Mouse (Mus musculus): ENCODE results near the gene 9530077C05Rik.

The 9530077C05Rik gene

DNA sequence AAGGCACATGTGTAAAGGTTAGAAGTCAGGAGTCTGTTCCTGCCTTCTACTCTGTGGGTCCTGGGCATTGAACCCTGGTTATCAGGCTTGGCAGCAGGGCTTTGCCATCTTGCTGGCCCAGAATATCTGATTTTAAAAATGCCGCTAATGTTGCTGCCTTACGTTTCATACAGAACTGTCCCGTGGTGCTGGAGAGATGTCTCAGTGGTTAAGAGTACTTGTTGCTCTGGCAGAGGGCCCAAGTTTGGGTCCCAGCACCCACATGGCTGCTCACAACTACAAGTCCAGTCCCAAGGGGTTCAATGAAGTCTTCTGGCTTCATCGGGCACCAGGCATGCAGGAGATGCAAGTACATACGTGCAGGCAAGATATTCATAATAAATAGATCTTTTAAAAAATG lies 54.9 kb downstream of the 9530077C05Rik start:
- DNase-seq = no peak

DNA sequence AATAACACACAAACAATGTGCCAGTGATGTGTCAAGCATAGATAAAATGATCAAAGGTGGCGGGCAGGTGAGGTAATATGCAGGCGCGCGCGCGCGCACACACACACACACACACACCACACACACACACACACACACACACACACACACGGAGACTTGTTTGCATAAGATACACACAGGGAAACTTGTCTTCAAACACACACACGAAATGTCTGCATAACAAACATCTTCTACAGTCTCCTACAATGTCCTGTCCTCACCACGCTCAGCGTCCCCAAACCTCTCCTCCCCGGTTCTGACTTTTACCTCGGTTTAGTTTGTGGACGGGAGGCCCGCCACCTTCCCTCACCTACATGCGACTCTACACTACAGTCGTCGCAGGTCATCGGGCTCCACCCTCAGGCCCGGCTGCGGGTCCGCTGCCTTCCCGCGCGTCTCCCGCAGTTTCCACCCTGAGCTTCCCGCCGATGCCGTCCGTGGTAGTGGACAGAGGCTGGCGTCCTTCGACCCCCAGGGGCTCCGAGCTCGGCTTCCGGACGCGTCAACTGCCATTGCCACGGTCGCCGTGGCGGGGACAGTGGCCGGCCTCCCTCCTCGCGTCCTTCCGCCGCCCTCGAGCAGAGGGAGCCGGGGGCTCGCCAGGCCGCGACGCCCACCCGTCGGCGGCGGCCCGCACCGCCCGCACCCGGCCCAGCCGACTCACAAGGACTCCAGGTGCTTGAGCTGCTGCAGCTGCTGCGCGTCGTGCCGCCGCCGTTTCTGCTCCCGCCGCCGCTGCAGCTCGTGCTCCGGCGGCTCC lies 56.3 kb downstream of the 9530077C05Rik start:
- DNase-seq = peak; percentile 50

DNA sequence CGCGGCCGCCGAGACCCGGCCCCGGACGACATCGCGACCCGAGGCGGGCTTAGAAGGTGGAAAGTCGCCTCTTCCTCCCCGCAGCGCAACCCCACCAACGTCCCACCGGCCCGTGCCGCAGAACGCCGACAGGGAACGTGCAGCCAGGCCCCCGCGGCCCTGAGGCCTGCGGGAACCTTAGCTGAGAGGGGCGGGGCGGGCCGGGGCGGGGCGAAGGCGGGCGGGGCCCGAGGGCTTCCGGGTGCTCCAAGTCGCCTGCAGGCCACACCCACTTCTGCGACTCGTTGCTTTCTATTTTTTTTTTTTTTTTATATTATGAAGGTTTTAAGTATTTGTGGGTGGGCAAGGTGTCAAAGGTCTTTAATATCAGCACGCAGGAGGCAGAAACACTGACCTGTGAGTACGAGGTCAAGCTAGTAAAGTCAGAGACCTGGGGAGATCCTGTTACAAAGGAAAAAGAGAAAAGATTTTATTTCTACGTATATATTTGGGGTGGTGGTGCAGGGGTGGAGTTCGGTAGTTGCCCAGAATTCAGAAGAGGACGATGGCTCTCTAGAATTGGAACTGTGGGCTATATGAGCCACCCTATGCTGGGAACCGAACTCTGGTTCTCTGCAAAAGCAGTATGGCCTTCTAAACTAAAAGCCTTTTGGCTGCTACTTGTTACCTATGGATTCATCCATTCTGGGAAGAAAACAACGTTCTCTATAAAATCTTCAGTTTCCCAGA lies 57.0 kb downstream of the 9530077C05Rik start:
- DNase-seq = no peak

DNA sequence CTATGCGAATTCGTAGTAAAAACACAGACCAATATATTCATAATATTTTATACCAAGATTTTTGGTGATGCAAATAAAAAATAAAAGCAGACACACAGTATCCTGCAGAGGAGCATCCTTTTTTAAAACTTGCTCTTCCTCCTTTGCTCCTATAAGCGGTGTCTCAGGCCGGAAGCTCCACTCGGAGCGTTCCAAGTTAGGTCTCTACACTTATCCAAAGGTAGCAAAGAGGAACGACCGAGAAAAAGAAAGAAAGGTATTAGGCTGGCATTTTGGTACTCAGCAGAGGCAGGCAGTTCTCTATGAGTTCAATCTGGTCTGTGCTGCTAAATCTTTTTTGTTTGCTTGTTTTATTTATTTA lies 57.6 kb downstream of the 9530077C05Rik start:
- DNase-seq = no peak

DNA sequence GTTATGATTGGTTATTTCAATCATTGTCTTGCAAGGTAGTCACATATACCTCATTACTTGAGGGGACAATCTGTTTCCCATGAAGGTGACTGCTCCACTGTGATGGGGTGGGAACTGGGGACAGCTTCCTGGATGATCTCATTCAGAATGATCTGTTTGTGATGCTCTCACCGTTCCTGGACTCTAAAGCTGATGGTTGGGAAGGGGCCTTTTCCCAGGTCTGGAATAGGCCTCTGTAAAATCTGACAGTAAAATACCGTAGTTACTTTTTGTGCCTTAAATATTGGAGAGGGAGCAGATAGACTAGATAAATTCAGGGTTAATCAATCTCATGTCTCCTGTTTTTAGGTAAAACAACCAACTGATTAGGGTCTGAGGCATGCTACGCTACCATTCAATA lies 58.3 kb downstream of the 9530077C05Rik start, which contains the start of gene Rp9:
Gene Rp9, minus strand, starts transcription at position 101 of the 400 bp plus-strand sequence.
- DNase-seq = no peak

DNA sequence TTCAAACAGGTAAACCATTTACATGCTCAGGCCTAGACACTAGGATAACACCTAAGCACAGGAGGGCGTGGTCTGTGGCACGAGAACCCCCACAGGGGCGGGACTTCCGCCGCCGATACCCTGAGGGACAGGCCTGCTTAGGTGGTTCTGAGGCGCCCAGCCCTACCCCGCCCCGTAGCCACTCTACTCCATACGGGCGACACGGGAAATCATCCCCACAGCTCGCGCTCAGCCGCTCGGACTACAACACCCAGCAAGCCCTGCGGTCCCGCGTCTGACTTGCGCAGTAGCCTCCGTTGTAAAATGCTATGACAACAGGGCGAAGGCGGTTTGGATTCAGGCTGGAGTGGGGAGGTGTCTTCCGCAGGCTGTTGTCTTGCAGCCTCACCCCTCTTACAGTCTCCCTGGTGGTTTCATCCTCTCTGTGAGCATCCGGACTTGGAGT lies 64.1 kb downstream of the 9530077C05Rik start, which contains the start of gene Bbs9:
Gene Bbs9, plus strand, starts transcription at position 292 of the 445 bp plus-strand sequence.
- DNase-seq = peak; percentile 93

DNA sequence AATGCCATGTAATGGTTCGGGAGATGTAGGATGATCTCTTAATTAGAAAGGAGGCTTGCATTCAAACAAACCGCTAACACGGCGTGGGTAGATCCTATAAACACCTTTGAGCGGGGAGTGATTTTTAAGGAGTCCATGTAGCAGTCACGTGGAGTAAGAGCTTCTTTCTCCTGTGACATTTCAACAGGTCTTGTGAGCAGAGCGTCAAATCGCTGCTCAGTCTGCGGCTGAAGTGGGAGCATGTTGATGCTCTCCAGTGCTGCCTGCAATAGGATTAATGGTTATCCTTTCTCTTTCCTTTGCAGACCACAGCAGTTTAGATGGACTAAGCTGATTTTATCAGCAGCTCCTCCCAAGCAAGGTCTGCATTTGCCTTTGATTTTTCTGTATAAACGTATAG lies 65.0 kb downstream of the 9530077C05Rik start:
- DNase-seq = no peak

DNA sequence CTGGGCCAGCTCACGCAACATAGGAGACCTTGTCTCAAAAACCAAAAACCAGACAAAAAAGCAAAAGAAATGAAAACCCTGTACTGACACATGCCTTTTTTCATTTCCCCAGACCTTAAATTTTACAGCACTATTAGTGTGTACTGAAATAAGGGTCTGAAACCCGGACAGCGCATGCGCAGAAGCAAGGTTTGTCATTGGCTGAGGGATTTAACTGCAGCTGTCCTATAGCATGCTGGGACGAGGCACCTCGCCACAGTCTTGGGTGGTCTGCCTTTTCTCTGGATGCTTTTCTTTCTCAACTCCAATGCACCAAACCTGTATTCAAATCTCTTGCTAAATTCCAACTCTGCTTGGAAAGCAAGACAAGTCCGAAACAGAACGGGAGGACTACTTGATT lies 67.6 kb downstream of the 9530077C05Rik start:
- DNase-seq = no peak

DNA sequence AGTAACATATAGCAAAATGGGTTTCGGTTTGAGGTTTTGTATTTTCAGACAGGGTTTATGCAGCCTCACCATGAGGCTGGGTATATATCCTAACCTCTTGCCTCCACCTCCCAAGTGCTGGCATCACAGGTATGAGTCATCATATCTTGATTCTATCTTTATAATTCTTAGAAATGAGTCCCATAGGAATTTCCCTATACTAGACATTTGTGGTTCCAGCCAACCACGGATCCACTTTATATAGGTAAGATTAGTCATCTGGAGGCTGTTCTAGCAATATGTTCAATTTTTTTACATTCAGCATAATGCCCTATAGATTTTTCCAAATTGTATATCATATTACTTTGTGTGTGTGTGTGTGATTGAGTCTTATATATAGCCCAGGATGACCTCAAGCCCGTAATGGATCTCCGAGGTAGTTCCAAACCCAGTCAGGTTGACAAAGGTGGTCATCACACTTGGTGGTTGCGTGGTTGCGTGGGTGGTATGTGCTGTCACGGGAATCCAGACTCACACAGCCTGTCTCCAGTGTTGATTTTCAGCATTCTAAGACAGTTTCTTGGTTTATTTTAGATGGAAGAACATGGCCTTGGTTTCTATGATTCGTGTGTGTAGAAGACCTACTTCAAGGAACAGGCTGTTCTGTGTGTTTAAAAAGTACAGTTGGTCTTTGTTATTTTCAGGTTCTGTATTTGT lies 72.7 kb downstream of the 9530077C05Rik start:
- no peak for DNase-seq

DNA sequence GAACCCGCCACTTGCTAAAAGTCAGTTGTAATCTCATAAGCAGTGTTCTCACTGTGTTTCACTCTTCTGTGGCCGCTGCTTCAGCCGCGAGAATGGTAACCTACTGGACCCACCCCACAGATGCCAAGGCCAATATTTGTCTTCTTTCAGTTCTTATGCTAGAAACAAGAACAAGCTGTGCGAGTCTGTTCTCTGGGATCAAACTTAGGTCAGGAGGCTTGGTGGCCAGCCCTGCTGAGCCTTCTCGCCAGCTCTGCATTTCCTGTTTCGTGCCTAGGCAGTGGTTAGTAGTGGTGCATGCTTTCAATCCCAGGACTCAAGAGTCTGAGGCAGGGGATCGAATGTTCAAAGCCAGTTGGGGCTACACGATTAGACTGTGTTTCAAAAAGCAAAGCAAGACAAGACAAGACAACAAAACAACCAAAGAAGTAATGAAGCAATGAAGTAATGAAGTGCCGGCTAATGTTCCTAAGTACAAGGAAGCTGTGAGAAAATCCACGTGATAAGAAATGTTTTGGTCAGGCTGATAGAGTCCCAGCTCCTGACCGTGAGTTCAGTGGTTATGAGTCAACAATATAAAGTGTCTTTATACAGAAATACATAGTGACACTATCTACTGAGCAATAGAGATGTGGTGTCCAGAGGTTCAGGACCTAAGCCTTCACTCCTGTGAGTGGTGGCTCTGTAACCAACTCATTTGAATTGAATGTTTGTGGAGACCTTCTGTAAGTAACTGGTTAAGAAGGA lies 73.4 kb downstream of the 9530077C05Rik start:
- DNase-seq = no peak

DNA sequence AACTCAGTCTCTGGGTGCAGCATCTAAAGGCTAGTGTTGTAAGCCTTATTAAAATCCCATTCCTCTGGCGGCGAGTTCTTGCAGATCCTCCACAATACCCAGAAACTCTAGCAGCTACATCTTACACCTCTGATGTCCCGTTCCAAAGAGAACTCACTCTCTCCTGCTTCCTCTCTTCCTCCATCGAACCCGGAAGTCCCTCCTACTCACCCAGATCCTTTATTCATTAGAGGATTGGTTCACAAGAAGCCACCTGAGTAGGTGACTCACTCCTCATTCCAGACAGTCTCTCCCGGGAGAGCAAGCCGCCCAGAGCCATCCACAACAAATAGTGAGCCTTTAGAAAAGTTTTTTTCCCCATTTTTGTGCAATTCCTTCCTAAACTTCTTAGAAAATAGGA lies 74.9 kb downstream of the 9530077C05Rik start:
- DNase-seq = no peak

DNA sequence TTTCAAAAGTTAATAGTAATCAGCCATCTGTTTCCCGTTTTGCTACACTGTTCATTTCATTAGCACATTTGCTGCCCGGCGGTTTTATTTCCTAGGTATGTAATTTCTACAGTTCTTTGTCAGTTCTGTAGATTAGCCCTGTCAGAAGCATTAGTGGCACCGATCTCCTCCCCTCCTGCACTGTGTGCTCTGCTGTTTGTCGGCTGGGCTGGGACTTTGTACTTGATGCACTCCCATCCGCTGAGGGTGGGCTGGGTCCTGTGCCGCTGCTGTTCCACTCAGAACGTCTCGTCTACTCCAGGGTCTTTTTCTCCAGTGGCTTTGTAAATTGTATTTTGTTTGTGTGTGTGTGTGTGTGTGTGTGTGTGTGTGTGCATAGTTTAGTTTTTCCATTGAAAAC lies 77.7 kb downstream of the 9530077C05Rik start:
- no peak for DNase-seq
